Mouse (Mus musculus) heart, postnatal 25 days (tissue): ENCODE measurements around the gene Proser1. TPM values are rescaled to one million over a fixed set of nuclear protein-coding genes. Genes with fewer than 3 reads are reported as not detected.

Experiments
- DNase-seq: peaks from one replicate; pipeline ENCODE4 v3.0.0; 2022; ENCODE audit warnings: low spot score
- intact Hi-C: fragments of 180-260 bp; cut with DNase I; formaldehyde crosslinking; loops from one replicate; pipeline ENCODE4 v1.15.1; 2025
- total RNA-seq, 2 experiments: library from RNA; stranded (reverse); gene quantifications; 2 replicates each; pipeline ENCODE4 v1.2.3; 2021

Proser1 gene
- total RNA-seq, 2 experiments from 2014 or later, result 8.8 to 9.7 TPM

DNA sequence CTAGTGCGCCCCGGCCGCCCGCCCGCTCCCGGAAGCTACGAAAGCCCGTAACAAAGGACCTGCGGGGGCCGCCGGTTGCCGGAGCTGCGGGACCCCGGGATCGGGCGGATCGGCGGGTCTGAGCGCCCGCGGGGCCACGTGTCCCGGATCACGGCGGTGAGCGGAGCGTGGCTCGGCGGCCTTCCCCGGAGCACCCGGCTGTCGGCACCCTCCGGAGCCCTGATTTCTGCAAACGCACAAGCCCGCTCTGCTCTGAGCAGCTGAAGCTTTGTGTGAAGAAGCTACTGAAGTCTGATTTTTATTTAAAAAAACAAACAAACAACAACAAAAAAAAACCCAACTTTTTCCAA, 274 bp downstream of the Proser1 start:
- intact Hi-C loops, result loop anchor here (5.0 kb wide), 2 partner anchors 399 to 1981 kb away; partner anchors contain the start of genes Rab33b and Ufm1
- DNase-seq, result no peak

DNA sequence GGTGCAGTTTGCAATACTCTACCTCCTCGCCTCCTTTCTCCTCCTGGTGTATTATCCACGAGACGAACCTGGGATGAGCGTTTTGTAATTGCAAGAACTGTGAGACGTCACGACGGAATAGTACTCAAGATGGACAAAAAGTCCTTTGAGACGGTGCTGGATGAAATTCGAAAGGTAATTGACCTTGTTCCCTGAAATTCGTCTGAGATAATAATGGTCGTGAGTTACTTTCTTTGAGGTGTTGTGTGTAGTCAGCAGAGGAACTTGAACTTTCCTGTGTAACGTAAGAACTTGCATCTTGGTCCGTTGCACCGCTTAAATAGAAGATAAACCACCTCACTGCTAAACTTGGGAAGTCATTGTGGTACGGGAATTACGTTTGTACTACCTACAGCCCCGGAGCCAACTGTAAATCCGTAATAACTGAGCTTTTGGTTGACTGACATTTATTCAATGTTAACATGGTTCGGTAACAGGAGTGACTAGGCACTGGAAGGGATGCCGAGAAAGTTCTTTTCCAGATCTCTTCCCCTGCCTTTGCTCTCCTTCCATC, 756 bp downstream of the Proser1 start:
- no peak for DNase-seq
- intact Hi-C loops, result loop anchor here (5.0 kb wide), 2 partner anchors 398 to 1982 kb away; partner anchors contain the start of genes Rab33b and Ufm1

DNA sequence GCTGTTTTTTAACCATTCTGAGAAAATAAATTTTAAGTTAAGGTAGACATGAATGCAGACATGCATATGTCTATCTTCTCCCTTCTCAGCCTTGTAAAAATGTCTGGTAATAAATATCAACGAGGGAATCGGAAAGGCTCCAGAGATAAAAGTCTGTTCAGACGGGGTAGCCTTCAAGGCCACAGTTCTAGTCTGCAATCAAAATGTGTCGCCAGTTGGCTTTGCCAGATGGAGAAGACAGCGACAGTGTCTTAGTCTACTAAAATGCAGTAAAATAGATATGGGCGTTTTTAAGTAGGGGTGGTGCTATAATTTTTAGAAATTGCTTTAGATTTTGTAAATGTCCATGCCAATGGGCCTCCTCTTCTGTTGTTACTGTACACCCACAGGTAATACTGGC, 1.9 kb downstream of the Proser1 start:
- DNase-seq, result no peak
- intact Hi-C loops, result no loop called here

DNA sequence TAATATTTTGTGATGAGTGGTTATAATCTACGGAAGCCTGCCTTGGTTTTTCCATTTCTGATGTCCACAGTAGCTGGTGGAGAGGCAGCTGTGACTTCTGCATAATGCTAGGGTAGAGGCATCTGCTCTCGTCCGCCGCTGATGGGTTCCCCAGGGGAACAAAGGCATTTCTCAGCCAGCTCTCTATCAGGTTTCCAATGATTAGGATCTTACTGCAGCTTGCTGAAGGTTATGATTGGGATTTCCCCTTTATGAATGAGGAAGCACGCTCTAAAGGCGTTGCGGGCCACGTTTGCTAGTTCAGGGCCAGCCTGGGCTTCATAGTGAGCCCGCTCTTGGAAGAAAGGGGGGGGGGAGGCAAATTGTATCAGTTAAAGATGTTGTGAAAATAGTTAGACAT, 3.0 kb downstream of the Proser1 start:
- no peak for DNase-seq
- intact Hi-C loops, result no loop called here

DNA sequence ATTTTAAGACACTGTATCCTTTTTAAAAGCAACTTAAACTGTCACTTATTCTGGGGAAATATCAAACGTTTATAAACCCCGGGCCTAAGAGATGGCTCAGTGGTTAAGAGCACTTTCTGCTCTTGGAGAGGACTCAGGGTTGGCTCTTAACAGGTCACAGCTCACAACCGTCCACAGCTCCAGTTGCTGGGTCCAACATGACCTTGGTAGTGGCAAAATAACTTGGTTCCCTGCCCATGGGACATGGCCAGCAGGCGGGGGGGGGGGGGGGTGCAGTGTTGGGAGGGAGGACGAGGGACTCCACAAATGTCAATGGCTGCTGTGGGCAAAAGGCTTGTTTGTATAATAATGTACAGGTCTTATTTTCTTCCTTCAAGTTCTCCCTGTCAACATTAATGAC, 3.9 kb downstream of the Proser1 start:
- intact Hi-C loops, result no loop called here
- DNase-seq, result no peak

DNA sequence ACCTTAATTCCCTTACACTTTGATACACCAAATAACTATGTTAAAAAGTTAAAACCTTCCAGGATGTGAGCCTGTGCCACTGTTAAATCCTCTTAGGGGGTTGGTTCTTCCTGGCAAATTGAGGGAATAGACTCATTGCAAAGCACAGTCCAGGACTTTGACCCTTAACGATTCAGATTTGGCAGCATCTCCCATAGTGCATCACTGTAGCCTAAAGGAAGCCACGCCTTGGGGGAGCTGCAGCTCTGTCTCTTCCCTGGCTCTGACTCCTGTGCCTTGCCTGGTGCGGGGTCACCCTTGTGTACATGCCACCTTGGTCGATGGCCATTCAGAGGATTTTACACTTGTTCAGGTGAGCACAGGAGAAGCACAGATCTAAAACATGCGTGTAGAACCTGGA, 6.2 kb downstream of the Proser1 start:
- intact Hi-C loops, result no loop called here
- DNase-seq, result no peak

DNA sequence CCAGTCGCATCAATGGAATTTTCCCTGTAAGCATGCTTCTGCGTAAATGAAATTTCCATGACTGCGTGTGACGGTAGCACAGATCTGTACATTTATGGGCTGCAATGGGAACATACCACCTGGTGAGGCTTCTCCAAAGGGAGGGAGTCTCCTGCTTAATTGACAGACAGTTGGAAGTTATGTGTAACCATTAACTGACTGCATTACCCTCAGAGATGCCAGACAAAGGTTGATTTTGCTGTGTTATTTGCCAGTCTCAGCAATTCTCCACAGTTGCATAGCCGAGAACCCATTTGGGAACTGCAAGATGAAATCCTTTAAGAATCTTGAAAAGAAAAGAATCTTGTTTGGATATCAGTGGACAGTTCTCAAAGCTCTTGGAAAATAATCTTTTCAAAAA, 8.6 kb downstream of the Proser1 start:
- intact Hi-C loops, result no loop called here
- DNase-seq, result no peak

DNA sequence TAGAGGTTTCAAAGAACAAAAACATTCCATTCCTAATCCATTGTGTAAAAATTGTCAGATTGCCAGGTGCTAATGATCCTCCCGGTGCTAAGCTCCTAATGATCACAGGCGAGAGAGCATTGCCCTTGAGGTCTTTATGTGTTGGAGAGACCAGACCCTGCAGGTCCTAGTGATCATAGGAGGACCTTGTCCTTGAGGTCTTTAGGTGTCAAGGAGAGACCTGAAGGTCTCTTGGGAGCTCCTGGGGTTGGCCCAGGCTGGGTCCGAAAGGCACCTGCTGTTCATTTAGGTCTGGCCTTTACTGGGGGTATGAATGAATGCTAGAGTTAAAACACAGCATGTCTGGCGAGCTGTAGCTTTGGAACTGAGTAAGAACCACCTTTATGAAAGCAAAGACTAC, 10.7 kb downstream of the Proser1 start:
- no peak for DNase-seq
- intact Hi-C loops, result no loop called here

DNA sequence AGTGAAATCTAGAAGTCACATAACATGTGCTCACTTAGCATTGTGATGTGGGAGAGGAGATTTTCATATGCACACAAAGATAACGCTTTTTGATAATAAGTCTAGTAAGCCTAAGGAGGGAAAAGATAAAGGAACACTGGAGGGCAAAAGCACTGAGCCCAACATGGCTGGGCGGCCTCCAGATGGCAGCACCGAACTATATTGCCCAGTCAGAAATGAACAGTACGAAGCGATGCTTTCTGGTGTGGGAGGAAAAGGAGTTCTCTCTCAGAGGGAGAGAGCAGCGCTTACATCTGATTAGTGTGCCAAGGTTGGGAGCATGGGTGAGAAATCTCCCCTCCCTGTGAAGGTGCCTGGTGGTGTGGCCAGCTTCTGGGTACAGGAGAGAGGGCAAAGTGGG, 12.4 kb downstream of the Proser1 start:
- no peak for DNase-seq
- intact Hi-C loops, result loop anchor here (1.0 kb wide), 1 partner anchor 15 kb away; no protein-coding TSS in a partner anchor

DNA sequence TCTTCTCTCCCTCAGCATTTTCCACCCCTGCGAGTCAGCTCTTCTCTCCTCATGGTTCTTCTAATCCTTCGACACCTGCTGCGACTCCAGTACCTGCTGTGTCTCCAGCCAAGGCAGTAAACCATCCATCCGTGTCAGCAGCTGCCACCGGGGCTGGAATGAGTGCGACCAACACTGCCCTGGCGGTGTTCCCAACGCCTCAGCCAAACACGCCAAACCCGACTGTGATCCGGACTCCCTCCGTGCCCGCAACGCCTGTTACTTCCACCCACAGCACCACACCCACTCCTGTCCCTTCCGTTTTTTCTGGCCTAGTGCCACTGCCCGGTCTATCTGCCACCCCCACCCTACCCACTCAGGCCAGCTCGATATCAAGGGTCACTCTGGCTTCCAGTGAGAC, 14.0 kb downstream of the Proser1 start:
- intact Hi-C loops, result no loop called here
- no peak for DNase-seq

DNA sequence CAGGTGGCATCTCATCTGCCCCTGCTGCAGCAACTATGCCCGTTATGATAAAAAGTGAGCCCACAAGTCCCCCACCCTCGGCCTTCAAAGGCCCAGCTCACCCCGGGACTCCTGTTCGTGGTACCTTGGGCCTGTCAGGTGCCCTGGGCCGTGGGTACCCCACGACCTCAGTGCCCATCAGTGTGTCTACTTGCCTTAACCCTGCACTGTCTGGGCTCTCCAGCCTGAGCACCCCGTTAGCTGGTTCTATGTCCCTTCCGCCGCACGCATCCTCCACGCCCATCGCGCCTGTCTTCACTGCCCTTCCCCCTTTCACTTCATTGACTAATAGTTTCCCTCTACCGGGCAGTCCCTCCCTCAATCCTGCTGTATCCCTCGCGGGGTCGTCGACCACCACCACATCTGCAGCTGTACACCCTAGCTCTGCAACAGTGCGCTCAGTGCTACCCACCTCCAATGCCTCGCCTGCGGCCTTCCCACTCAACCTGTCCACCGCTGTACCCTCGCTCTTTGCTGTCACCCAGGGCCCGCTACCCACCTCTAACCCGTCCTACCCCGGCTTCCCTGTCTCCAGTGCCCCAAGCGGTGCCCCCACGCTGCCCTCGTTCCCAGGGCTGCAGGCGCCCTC, 15.1 kb downstream of the Proser1 start:
- DNase-seq, result no peak
- intact Hi-C loops, result no loop called here

DNA sequence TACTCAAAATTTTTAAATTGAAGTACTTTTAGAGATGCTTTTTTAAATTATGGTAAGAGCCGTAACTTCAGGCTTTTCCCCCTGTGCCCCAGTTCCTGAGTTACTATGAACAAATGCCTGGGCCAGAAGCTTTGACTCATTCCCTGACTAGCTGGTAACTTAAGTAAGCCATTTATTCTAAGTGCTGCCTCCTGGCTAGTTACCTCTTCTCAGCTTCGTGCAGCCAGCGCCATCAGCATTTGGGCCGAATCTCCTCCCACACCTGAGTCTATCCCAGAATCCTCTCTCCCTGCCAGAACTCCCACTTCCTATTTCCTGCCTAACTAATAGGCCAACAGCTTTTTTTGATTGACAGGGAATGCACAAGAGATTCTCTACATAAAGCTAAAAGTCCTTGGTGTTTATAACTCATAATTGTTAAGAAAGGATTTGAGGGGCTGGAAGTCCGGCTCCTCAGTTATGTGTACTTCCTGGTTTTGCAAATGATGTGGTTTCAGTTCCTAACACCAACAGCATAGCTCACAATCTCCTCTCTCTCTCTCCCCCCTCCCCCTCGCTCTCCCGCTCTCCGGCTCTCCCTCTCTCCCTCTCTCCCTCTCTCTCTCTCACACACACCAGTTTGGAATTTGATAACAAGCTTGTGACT, 20.1 kb downstream of the Proser1 start:
- DNase-seq, result no peak
- intact Hi-C loops, result no loop called here

DNA sequence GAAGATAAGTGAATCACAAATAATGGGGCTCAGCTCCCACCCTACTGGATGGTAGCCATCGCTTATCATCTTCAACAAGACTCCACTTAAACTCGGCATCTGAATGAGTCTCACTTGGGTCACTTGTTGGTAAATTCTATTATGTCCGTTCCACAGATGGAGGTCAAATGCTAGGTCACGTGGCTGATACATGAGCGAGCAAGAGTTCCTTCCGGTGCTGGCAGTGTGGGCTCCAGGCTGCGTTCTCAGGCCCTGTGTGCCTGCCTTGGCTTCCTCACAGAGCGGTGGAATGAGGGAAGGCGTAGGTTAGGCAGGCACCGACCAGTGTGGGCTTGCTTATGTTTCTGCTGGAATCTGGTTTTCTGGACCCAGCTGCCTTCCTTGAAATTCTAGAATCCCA, 23.1 kb downstream of the Proser1 start:
- intact Hi-C loops, result no loop called here
- no peak for DNase-seq

DNA sequence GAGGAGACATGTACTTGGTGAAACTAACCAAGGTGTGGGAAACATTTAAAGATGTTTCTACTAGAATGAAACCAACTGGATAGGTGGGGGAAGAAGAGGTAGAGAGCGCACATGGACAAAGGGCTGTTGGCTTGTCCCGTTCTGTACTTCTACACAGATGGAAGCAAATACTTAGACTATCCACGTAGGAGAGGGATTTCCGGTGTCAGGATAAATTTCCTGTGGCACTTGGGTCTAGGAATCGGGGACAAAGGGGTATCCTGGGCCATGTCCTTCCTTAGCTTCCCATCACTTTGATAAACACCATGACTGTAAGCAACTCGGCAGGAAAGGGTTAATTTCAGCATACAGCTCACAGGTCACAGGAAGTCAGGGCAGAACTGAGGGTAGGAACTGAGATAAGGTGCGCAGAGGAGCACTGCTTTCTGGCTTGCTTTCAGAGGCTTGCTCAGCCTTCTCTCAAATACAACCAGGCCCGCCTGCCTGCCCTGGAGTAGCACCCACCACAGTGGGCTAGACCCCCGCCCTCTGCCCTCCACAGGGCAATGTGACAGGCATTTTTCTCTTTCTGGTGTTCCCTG, 23.6 kb downstream of the Proser1 start:
- intact Hi-C loops, result no loop called here

DNA sequence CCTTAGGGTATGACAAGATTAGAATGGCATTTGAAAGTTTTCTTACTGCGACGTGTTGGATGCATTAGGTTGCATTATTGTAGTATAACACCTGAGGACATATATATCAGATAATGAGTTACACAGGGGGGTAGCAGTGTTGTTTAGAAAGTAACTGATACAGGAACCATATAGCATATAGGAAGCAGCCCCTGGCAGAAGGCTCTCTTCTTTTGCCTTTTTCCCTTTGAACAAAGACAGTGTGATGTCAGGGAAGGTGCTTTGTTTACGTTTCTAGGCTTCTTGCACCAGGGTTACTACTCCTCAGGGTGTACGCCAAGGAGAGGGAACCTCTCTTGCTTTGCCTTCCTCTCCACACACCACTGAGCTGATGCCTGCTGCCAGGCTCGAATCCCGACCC, 24.9 kb downstream of the Proser1 start, which contains the start of gene Stoml3:
Gene Stoml3, plus strand, starts transcription at position 301 of the 400 bp plus-strand sequence.
- intact Hi-C loops, result no loop called here
- no peak for DNase-seq

More for the DNA sequence above, 23.6 kb downstream of the Proser1 start:
- no peak for DNase-seq

DNA sequence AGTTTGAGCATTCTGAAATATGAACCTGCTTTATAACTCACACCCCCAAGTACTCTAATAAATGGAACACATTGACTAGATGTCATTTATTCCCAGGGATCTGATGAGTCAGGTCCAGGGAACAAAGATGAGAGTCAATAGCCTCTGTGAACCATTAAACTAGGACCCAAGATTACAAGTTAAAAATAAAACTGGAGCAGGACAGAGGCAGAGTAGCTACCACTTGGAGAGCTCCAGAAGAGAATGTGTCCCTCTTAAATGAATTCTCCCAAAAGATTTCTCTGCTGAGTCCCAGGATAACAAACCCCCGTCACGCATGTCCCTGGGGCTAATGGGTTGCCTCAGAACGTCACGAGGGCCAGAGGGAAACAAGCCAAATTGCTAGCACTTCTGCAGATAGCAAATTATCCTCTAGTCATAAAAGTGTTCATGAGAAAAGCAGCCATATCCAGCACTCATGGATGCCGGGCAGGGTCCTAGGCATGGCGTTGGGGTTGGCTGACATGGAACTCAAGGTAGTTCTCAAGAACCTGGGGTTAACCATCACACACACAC, 35.0 kb downstream of the Proser1 start:
- DNase-seq, result no peak
- intact Hi-C loops, result no loop called here

DNA sequence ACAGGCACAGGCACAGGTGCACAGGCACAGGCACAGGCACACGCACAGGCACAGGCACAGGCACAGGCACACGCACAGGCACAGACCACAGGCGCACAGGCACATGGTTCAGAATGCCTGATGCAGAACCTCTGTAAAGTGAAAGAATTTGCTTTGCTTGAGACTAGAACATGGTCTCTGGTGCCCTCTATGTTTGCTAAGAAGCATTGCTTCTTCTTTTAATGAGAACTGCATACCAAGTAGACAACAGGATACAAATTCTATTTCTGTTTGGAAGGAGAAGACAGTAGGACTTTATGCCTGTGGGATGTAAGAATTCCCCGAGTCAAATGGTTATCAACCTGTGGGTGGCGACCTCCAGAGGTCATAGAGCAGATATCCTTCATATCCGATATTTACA, 39.0 kb downstream of the Proser1 start:
- no peak for DNase-seq
- intact Hi-C loops, result no loop called here

DNA sequence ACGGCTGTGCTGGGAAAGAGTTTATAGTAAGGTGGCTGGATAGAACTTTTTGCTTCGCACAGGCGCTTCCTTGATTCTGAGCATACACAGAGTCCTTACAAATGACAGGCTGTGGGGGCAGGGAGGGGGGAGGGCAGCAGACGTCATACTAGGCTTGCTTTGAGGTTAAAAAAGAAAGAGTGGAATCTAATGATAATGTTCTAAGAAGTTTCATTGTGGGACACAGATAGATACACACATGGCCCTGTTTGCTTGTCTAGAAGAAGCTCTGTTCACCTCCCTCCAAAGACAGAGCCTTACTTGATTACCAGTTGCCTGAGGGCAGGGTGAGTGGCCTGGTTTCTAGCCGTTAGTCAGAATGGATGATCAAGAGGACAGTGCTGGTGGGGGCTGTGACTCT, 49.6 kb downstream of the Proser1 start:
- intact Hi-C loops, result no loop called here
- no peak for DNase-seq

DNA sequence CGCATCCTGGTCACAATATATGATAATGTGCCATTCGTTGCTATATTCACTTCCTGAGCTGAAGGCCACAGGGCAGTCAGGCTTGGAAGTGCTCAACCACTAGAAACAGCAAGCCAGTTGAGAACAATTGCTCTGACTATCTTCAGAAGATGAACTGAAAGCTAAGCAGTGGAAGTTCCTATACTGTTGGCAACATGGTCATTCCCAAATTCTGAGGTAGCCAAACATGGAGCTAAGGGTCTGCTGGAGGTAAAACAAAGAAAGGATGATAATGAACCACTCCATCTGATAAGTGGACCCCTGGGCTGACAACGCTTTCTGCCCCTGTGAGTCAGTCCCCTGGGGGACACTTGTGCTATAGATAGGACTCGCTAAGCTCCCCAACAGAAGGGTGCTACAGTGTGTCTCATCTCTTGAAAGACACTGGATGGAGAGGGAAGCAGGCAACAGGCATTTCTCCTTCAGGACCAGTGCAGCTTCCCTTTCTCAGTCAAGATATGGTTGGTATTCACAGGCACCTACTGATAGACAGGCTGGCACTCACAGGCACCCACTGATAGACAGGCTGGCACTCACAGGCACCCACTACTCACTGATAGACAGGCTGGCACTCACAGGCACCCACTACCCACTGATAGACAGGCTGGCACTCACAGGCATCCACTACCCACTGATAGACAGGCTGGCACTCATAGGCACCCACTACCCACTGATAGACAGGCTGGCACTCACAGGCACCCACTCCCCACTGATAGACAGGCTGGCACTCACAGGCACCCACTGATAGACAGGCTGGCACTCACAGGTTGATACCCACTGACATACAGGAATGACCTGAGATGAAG, 51.0 kb downstream of the Proser1 start:
- intact Hi-C loops, result no loop called here
- no peak for DNase-seq

DNA sequence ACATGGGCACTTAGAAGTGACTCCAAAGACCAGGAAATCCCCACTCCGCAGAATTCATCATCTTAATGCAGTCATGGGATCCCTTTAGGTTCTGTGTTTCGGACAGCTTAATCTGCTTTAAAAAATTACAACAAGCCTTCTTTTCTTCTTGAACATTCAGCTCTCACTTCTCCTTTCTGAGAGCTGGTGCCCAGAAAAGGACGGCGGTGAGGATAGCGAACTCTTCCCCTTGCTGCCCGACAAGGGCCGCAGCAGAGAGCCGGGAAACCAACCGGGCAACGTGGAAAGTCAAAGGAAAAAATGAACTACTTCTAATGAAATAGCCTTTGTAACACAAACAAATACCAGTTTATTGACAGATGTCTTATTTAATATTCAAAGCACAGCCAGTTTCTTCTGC, 59.3 kb downstream of the Proser1 start:
- intact Hi-C loops, result loop anchor here (10.0 kb wide), 1 partner anchor 792 kb away; no protein-coding TSS in a partner anchor
- no peak for DNase-seq
